Mouse (Mus musculus) lung, embryonic 16.5 days (tissue): ENCODE data around the gene Bco2. TPM values are rescaled to one million over a fixed set of nuclear protein-coding genes. Genes with fewer than 3 reads are reported as not detected.

Source experiments
- ATAC-seq: fragments of 200-750 bp; cut with Nextera tagmentation; 2 replicates; pipeline ENCODE4 v1.8.0; 2017; ENCODE audit warnings: low read depth, mild to moderate bottlenecking, moderate library complexity
- H3K27ac ChIP-seq: fragments of 300-500 bp; sonication (generic); 2 replicates; pipeline ENCODE4 v1.5.1; 2014; ENCODE audit warnings: mild to moderate bottlenecking, control low read depth, low read length
- H3K27me3 ChIP-seq: fragments of 300-500 bp; sonication (generic); 2 replicates; pipeline ENCODE4 v1.6.1; 2014; ENCODE audit warnings: low read depth, low read length, mixed read lengths; ENCODE audit not compliant: control insufficient read depth, insufficient read depth
- H3K36me3 ChIP-seq: fragments of 300-500 bp; sonication (generic); 2 replicates; pipeline ENCODE4 v1.6.1; 2014; ENCODE audit warnings: low read length; ENCODE audit not compliant: control insufficient read depth, insufficient read depth
- H3K4me1 ChIP-seq: fragments of 300-500 bp; sonication (generic); replicated peaks from 2 replicates; pipeline ENCODE4 v1.6.1; 2014; ENCODE audit warnings: low read length, mixed read lengths; ENCODE audit not compliant: control insufficient read depth, insufficient read depth
- H3K4me2 ChIP-seq: fragments of 300-500 bp; sonication (generic); 2 replicates; pipeline ENCODE4 v1.6.1; 2014; ENCODE audit warnings: low read depth, low read length, control low read depth
- H3K4me3 ChIP-seq: fragments of 300-500 bp; sonication (generic); 2 replicates; pipeline ENCODE4 v1.5.1; 2014; ENCODE audit warnings: mild to moderate bottlenecking, low read length, control low read depth
- H3K9ac ChIP-seq: fragments of 300-500 bp; sonication (generic); 2 replicates; pipeline ENCODE4 v1.6.1; 2014; ENCODE audit warnings: low read length, control low read depth
- H3K9me3 ChIP-seq: fragments of 300-500 bp; sonication (generic); 2 replicates; pipeline ENCODE4 v1.6.1; 2016; ENCODE audit warnings: low read length; ENCODE audit not compliant: control insufficient read depth
- WGBS: fragments of 180-500 bp; shearing (Covaris S2); extraction: QIAGEN DNeasy Blood & Tissue Kit; methylation state at CpG from one replicate; pipeline ENCODE4 v1.1.7; 2014; 5-methylcytosine and 5-hydroxymethylcytosine counted together
- polyA plus RNA-seq: library from polyadenylated mRNA; unstranded; fragments of >200 nt; fragmentation: Nextera tagmentation; extraction: Ambion mirVana; gene quantifications from 2 replicates; pipeline ENCODE4 v1.2.1, GENCODE M21; 2015

The Bco2 gene
- polyA plus RNA-seq, 1 experiment from 2014 or later = 0.09 TPM

- Histone ChIP-seq H3K4me2 (no peak overlapping the region), H3K36me3 (no peaks in the 10 kb centered on the region), H3K4me1 (peaks cover 11% of the 10 kb centered on the region), H3K27ac (no peak overlapping the region), H3K9ac (no peak overlapping the region), H3K27me3 (no peaks in the 10 kb centered on the region), H3K9me3 (no peaks in the 10 kb centered on the region), H3K4me3 (no peak overlapping the region)
- ATAC-seq = no peak
- WGBS = 73% methylated on average over 5 of the region's 5 CpGs
These were observed 29.4 kb downstream of the Bco2 start for GRCm38 (mm10) chr9:50525585-50525984.

DNA sequence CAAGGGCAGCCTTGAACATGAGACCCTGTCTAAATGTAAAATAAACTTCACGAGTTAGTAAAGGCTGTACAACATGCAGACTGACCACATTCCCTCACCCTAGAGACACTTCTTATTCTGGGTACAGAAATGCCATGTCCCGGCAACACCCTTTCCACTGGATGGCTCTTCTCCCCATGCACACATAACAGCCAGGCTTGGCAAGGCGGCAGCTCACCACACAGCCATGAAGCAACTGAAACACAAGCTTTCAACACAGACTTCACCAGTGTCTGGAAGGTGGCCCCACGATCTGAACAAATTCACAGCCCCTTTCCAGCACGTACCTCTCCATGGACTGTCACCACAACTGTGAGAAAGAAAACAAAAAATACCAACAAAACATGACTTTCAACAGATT is 30.0 kb downstream of the Bco2 start:
- H3K27me3 ChIP-seq = no peaks in the 10 kb centered on the region
- H3K27ac ChIP-seq = no peak overlapping the region
- H3K4me1 ChIP-seq = peaks cover 11% of the 10 kb centered on the region
- H3K4me3 ChIP-seq = no peak overlapping the region
- ATAC-seq = no peak
- H3K9ac ChIP-seq = no peak overlapping the region
- no peaks in the 10 kb centered on the region for H3K36me3 ChIP-seq
- no peaks in the 10 kb centered on the region for H3K9me3 ChIP-seq
- whole genome bisulfite sequencing = 84% methylated on average over 5 of the region's 5 CpGs
- no peak overlapping the region for H3K4me2 ChIP-seq

GRCm38 (mm10) chr9:50522574-50522973 is 32.4 kb downstream of the Bco2 start:
- no peaks in the 10 kb centered on the region for H3K9me3 ChIP-seq
- ATAC-seq = no peak
- WGBS = 70% methylated on average over 5 of the region's 5 CpGs
- H3K27me3 ChIP-seq = no peaks in the 10 kb centered on the region
- peaks cover 6% of the 10 kb centered on the region for H3K4me1 ChIP-seq
- no peaks in the 10 kb centered on the region for H3K36me3 ChIP-seq
- no peak overlapping the region for H3K4me2 ChIP-seq
- no peak overlapping the region for H3K9ac ChIP-seq
- no peak overlapping the region for H3K27ac ChIP-seq
- no peak overlapping the region for H3K4me3 ChIP-seq

- 41% methylated on average over 2 of the region's 2 CpGs for WGBS
- Histone ChIP-seq H3K27ac (no peak overlapping the region), H3K4me2 (no peak overlapping the region), H3K9ac (no peak overlapping the region), H3K4me3 (no peak overlapping the region), H3K36me3 (no peaks in the 10 kb centered on the region), H3K9me3 (no peaks in the 10 kb centered on the region), H3K27me3 (no peaks in the 10 kb centered on the region), H3K4me1 (no peaks in the 10 kb centered on the region)
- ATAC-seq = no peak
These were observed 33.4 kb downstream of the Bco2 start for GRCm38 (mm10) chr9:50521562-50521961.

DNA sequence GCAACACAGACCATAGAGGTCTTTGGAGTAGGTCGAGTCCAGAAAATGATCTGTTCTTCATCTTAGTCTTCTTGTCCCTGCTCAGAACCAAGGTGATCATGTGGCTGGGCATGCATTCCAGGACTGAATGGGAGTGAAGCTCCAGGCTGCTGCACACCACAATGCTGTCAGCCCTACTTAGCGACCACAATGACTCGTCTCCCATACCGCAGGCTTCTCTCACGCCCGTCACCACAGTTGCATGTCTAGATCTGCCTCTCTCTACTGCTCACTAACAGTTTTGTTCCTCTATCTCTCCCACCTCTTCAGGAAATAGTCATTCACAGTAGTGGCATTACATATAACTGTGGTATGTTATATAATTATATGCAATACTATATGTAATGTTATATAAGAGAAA is 34.2 kb downstream of the Bco2 start:
- Histone ChIP-seq H3K4me2 (no peak overlapping the region), H3K27me3 (no peaks in the 10 kb centered on the region), H3K36me3 (no peaks in the 10 kb centered on the region), H3K4me1 (no peaks in the 10 kb centered on the region), H3K9me3 (no peaks in the 10 kb centered on the region), H3K4me3 (no peak overlapping the region), H3K9ac (no peak overlapping the region), H3K27ac (no peak overlapping the region)
- 88% methylated on average over 6 of the region's 6 CpGs for WGBS
- ATAC-seq = no peak

DNA sequence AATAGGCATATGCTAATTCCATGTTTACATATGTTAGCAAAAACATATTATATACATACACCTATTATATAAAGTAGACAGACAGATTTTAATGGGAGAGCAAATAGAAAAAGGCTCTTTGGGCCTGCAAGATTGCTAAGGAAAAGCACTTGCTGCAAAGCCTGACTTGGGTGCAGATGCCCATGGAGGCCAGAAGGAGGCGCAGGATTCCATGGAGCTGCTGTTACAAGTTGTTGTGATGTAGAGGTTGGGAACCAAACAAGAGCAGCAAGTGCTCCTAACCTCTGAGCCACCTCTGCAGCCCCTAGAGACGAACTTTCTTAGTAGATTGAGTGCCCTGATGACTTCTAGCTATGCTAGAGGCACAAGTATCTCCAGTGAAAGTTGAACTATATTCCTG is 36.2 kb downstream of the Bco2 start:
- no peak for ATAC-seq
- Histone ChIP-seq H3K9ac (no peak overlapping the region), H3K27me3 (no peaks in the 10 kb centered on the region), H3K9me3 (no peaks in the 10 kb centered on the region), H3K4me1 (no peaks in the 10 kb centered on the region), H3K4me3 (no peak overlapping the region), H3K4me2 (no peak overlapping the region), H3K36me3 (no peaks in the 10 kb centered on the region), H3K27ac (no peak overlapping the region)
- WGBS = 15% methylated on average over 2 of the region's 2 CpGs

DNA sequence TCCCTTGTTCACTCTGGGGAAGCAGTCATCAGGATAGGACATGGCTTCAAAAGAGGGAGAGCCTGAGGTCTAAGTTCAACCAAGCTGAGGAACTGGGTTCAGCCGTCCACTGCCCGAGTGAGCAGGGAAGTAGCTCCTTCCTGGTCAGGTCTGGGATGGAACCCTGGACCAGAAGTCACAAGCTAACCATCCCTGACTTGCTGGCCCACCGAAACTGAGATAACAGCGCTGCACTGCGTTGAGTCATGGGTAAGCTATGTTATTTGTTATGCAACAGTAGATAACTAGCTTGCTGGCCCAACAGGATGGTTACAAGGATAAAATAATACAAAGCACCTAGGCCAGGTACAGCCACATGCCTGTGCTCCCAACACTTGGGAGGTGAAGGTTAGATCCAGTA is 39.5 kb downstream of the Bco2 start:
- no peak overlapping the region for H3K27ac ChIP-seq
- H3K4me3 ChIP-seq = no peak overlapping the region
- no peak overlapping the region for H3K9ac ChIP-seq
- no peak for ATAC-seq
- no peaks in the 10 kb centered on the region for H3K36me3 ChIP-seq
- H3K9me3 ChIP-seq = no peaks in the 10 kb centered on the region
- H3K4me1 ChIP-seq = no peaks in the 10 kb centered on the region
- no peaks in the 10 kb centered on the region for H3K27me3 ChIP-seq
- no peak overlapping the region for H3K4me2 ChIP-seq
- 69% methylated on average over 5 of the region's 5 CpGs for WGBS

GRCm38 (mm10) chr9:50507570-50507969 is 47.4 kb downstream of the Bco2 start:
- ATAC-seq = no peak
- Histone ChIP-seq H3K4me3 (no peak overlapping the region), H3K4me1 (no peaks in the 10 kb centered on the region), H3K36me3 (no peaks in the 10 kb centered on the region), H3K27ac (no peak overlapping the region), H3K9ac (no peak overlapping the region), H3K9me3 (no peaks in the 10 kb centered on the region), H3K4me2 (no peak overlapping the region), H3K27me3 (no peaks in the 10 kb centered on the region)
- WGBS = 29% methylated on average over 7 of the region's 7 CpGs

DNA sequence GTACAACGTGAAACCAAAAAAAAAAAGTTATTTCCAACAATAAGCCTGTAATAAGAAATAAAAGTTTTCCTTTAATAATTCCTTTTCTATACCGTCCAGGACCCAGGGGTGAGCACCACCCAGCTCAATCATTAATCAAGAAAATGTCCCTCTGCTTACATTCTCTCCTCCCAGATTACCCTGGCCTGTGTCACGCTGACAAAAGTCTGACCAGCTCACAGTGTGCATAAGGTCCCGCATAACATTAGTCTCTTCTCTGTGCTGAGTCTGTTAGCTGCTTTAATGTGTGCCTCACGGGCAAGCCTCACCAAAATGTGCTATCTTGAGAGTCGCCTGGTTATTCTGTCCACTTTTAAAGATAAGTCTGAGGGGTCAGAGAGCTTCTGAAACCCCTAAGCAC is 49.6 kb downstream of the Bco2 start:
- Histone ChIP-seq H3K9me3 (no peaks in the 10 kb centered on the region), H3K9ac (no peak overlapping the region), H3K4me2 (no peak overlapping the region), H3K36me3 (no peaks in the 10 kb centered on the region), H3K4me1 (no peaks in the 10 kb centered on the region), H3K4me3 (no peak overlapping the region), H3K27me3 (no peaks in the 10 kb centered on the region), H3K27ac (no peak overlapping the region)
- 22% methylated on average over 6 of the region's 6 CpGs for WGBS
- no peak for ATAC-seq

DNA sequence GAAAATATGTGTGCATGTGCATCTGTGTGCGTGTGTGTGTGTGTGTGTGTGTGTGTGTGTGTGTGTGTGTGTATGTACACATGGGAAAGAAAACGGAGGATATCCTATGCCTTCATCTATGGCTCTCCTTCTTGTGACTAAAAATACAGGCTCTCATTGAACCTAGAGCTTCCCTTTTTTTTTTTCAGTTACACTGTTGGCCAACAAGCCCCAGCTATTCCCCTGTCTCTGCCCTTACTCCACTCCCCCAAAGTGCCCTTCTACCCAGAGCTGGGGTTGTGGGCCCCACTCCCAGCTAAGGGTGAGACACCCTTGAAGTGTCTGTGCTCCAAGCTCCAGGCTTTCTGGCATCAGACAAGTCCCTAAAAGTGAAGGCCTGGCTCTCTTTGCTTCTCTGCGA is 52.0 kb downstream of the Bco2 start:
- no peak overlapping the region for H3K9ac ChIP-seq
- 88% methylated on average over 3 of the region's 3 CpGs for WGBS
- H3K4me1 ChIP-seq = no peaks in the 10 kb centered on the region
- H3K4me3 ChIP-seq = no peak overlapping the region
- no peak for ATAC-seq
- no peak overlapping the region for H3K27ac ChIP-seq
- H3K27me3 ChIP-seq = no peaks in the 10 kb centered on the region
- H3K36me3 ChIP-seq = no peaks in the 10 kb centered on the region
- H3K9me3 ChIP-seq = no peaks in the 10 kb centered on the region
- H3K4me2 ChIP-seq = no peak overlapping the region
